Mouse (Mus musculus) C2C12 (cell line): ENCODE measurements at regions not wholly inside any gene's neighbourhood (a gene's known extent, or its start where the extent isn't known, plus 50 kb on each side); places are given as distances from the start of the nearest gene placed in this dataset.

Experiments used
- H3K27me3 ChIP-seq: one replicate; pipeline ENCODE4 v1.6.1; 2011; ENCODE audit not compliant: control insufficient read depth, insufficient read depth, insufficient read length
- H3K36me3 ChIP-seq: one replicate; pipeline ENCODE4 v1.6.1; 2011; ENCODE audit not compliant: control insufficient read depth, insufficient read depth
- H3K4me3 ChIP-seq: one replicate; pipeline ENCODE4 v1.5.1; 2011; ENCODE audit warnings: mild to moderate bottlenecking, control low read depth; ENCODE audit not compliant: poor library complexity, insufficient read depth, severe bottlenecking
- H3K79me2 ChIP-seq: one replicate; pipeline ENCODE4 v1.6.1; 2011; ENCODE audit not compliant: control insufficient read depth, insufficient read depth
- H3K79me3 ChIP-seq: one replicate; pipeline ENCODE4 v1.6.1; 2011; ENCODE audit warnings: low read depth, control low read depth
- H3ac ChIP-seq: one replicate; pipeline ENCODE3; 2011; ENCODE audit warnings: low read depth; ENCODE audit not compliant: control insufficient read depth, insufficient read length
- CEBPB ChIP-seq: IDR thresholded peaks from one replicate; pipeline ENCODE4 v1.6.1; 2011; ENCODE audit warnings: low read depth, mild to moderate bottlenecking, control low read depth, moderate library complexity
- CTCF ChIP-seq: IDR thresholded peaks from one replicate; pipeline ENCODE4 v1.5.1; 2011; ENCODE audit not compliant: control insufficient read depth, insufficient read depth, insufficient read length
- FOSL1 ChIP-seq: IDR thresholded peaks from one replicate; pipeline ENCODE4 v1.8.0; 2011; ENCODE audit warnings: mild to moderate bottlenecking, low read length; ENCODE audit not compliant: poor library complexity, insufficient read depth, severe bottlenecking
- MAX ChIP-seq: IDR thresholded peaks from one replicate; pipeline ENCODE4 v1.6.1; 2011; ENCODE audit warnings: mild to moderate bottlenecking, control low read depth
- MYOD1 ChIP-seq: IDR thresholded peaks from one replicate; pipeline ENCODE4 v1.6.1; 2011; ENCODE audit warnings: low read depth; ENCODE audit not compliant: control insufficient read depth, insufficient read length
- MYOG ChIP-seq: IDR thresholded peaks from one replicate; pipeline ENCODE4 v1.6.1; 2011; ENCODE audit not compliant: control insufficient read depth, insufficient read length; ENCODE audit errors: extremely low read depth
- USF1 ChIP-seq: IDR thresholded peaks from one replicate; pipeline ENCODE4 v1.6.1; 2011; ENCODE audit warnings: low read depth, mild to moderate bottlenecking, control low read depth, moderate library complexity

DNA sequence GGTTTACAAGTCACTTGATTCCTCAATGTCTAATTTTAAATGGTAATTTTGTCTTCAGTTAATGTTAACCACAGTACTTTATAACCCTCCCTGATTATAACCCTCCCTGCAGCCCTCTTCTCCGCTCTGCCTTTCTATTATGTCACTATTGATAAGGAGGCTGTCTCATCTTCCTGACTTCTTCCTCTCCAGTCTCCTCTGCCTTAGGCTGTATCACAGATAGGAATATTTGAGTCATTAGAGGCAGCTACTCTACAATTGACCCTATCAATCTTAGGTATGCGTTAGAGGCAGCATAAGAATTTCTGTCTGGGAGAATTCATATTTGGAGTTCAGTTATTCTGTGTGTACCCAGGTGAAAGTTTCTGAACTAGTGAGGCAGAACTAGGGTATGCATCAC is 118.3 kb downstream of the Slc5a7 start:
- TF ChIP-seq MAX, result no peak
- no peak for TF ChIP-seq MYOG
- TF ChIP-seq USF1, result no peak
- no peak for TF ChIP-seq CEBPB
- no peaks in the 10 kb centered on the region for H3K27me3 ChIP-seq
- H3K36me3 ChIP-seq, result no peaks in the 10 kb centered on the region
- no peak overlapping the region for H3ac ChIP-seq
- H3K79me2 ChIP-seq, result no peaks in the 10 kb centered on the region
- no peak overlapping the region for H3K4me3 ChIP-seq
- H3K79me3 ChIP-seq, result no peaks in the 10 kb centered on the region

- H3K4me3 ChIP-seq, result no peak overlapping the region
- H3K79me3 ChIP-seq, result no peaks in the 10 kb centered on the region
- H3K36me3 ChIP-seq, result no peaks in the 10 kb centered on the region
- H3ac ChIP-seq, result no peak overlapping the region
- TF ChIP-seq USF1, result no peak
- no peak for TF ChIP-seq CTCF
- peak; percentile 21 for TF ChIP-seq MYOD1
- peak; percentile 89 for TF ChIP-seq CEBPB
- no peak for TF ChIP-seq MYOG
- TF ChIP-seq MAX, result no peak
- no peaks in the 10 kb centered on the region for H3K79me2 ChIP-seq
- no peaks in the 10 kb centered on the region for H3K27me3 ChIP-seq
These were observed 128.1 kb downstream of the Slc5a7 start for GRCm38 (mm10) chr17:54170762-54171161.

GRCm38 (mm10) chr17:54168039-54168438 is 130.8 kb downstream of the Slc5a7 start:
- H3K4me3 ChIP-seq, result no peak overlapping the region
- H3K36me3 ChIP-seq, result no peaks in the 10 kb centered on the region
- H3K79me3 ChIP-seq, result no peaks in the 10 kb centered on the region
- H3ac ChIP-seq, result no peak overlapping the region
- no peak for TF ChIP-seq USF1
- no peak for TF ChIP-seq CTCF
- peak; percentile 18 for TF ChIP-seq CEBPB
- no peak for TF ChIP-seq MYOG
- no peaks in the 10 kb centered on the region for H3K79me2 ChIP-seq
- H3K27me3 ChIP-seq, result no peaks in the 10 kb centered on the region

DNA sequence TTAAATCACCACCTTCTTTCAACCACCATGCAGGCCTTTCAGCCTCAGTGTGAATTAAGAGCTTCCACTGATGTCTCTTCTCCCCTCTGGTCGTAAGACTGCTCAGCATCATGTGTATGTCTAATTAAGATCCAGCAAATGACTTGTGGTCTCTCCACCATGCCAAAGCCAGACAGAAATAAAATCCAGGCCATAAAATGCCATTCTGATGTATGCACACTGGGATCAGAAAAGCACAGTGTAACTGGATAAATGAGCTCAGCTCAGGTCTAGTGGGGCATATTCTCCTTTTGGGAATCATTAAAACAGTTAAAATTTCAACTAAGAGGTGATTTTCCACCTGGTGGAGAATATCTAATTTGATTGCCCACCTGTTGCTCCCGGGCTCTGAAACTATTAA is 136.5 kb downstream of the Slc5a7 start:
- Histone ChIP-seq H3ac (no peak overlapping the region), H3K36me3 (no peaks in the 10 kb centered on the region), H3K79me3 (no peaks in the 10 kb centered on the region), H3K79me2 (no peaks in the 10 kb centered on the region), H3K4me3 (no peak overlapping the region), H3K27me3 (no peaks in the 10 kb centered on the region)
- no peak for TF ChIP-seq CEBPB
- no peak for TF ChIP-seq MYOD1

DNA sequence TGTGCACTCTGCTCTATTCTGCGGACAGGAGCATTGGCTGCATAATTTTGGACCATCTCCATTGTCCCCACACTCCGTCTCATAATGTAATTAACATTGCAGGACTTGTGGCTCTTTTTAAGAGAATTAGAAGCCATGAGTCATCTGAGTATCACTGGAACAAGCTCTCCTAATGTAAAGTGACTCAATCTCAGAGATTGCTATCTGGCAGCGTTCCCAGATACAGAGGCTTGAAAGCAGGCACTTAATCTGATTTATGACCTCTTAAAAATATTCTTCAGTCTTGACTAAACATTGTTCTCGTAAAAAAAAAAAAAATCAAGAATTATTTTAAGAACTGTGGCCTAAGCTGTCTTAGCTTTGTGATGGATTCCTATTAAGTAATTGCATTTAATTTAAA is 140.1 kb downstream of the Slc5a7 start:
- H3K27me3 ChIP-seq, result no peaks in the 10 kb centered on the region
- no peak overlapping the region for H3ac ChIP-seq
- H3K79me2 ChIP-seq, result no peaks in the 10 kb centered on the region
- H3K79me3 ChIP-seq, result no peaks in the 10 kb centered on the region
- H3K4me3 ChIP-seq, result no peak overlapping the region
- no peak for TF ChIP-seq MYOD1
- TF ChIP-seq MYOG, result no peak
- TF ChIP-seq FOSL1, result peak; percentile 92
- TF ChIP-seq MAX, result peak; percentile 27
- TF ChIP-seq CEBPB, result peak; percentile 46
- TF ChIP-seq CTCF, result no peak
- H3K36me3 ChIP-seq, result no peaks in the 10 kb centered on the region

DNA sequence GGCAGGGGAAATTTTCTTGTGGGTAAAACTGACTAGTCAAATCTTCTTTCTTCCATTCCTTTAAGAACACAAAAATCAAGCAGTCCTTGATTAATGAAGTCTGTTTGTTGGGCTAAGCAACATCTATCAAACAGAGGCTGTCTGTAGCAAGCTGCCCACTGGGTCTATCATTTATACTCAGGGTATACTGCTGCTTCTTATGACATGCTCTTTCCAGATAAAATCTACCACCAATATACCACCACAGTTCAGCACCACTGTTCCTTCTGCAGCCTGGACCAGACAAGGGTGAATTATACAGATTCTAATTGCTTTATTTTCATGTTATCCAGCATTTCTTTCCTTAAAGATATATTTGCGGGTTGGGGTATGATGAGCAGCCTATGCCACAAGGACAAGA is 140.5 kb downstream of the Slc5a7 start:
- no peak for TF ChIP-seq MYOG
- no peak for TF ChIP-seq MAX
- TF ChIP-seq USF1, result no peak
- no peak for TF ChIP-seq CTCF
- TF ChIP-seq FOSL1, result no peak
- Histone ChIP-seq H3K79me2 (no peaks in the 10 kb centered on the region), H3K79me3 (no peaks in the 10 kb centered on the region), H3K27me3 (no peaks in the 10 kb centered on the region), H3K36me3 (no peaks in the 10 kb centered on the region), H3ac (no peak overlapping the region), H3K4me3 (no peak overlapping the region)

- Histone ChIP-seq H3K36me3 (no peaks in the 10 kb centered on the region), H3K4me3 (no peak overlapping the region), H3K79me2 (no peaks in the 10 kb centered on the region), H3ac (no peak overlapping the region), H3K79me3 (no peaks in the 10 kb centered on the region), H3K27me3 (no peaks in the 10 kb centered on the region)
- TF ChIP-seq FOSL1 (peak; percentile 22), CEBPB (no peak)
These were observed 143.0 kb downstream of the Slc5a7 start for GRCm38 (mm10) chr17:54155801-54156200.
